Mouse (Mus musculus) liver, embryonic 14.5 days (tissue): ENCODE data around the gene Bdp1. TPM values are rescaled to one million over a fixed set of nuclear protein-coding genes. Genes with fewer than 3 reads are reported as not detected.

ENCODE experiments used
- ATAC-seq: fragments of 200-750 bp; cut with Nextera tagmentation; 2 replicates; pipeline ENCODE4 v1.8.0; 2017; ENCODE audit warnings: moderate number of reproducible peaks, mild to moderate bottlenecking, moderate library complexity; ENCODE audit not compliant: insufficient read depth
- DNase-seq, 3 experiments: peaks; one replicate each; pipeline ENCODE4 v3.0.0-alpha.2; 2012 to 2013; ENCODE audit warnings: low read depth in 3 of 3, low spot score in 3 of 3
- H3K27ac ChIP-seq: fragments of 300-500 bp; sonication (generic); 2 replicates; pipeline ENCODE4 v1.5.1; 2014; ENCODE audit warnings: moderate library complexity, mild to moderate bottlenecking, control low read depth, inconsistent platforms
- H3K27me3 ChIP-seq: fragments of 300-500 bp; sonication (generic); 2 replicates; pipeline ENCODE4 v1.6.1; 2014; ENCODE audit warnings: mild to moderate bottlenecking, low read length, moderate library complexity; ENCODE audit not compliant: control insufficient read depth, insufficient read depth
- H3K36me3 ChIP-seq: fragments of 300-500 bp; sonication (generic); replicated peaks from 2 replicates; pipeline ENCODE4 v1.6.1; 2014; ENCODE audit warnings: low read depth; ENCODE audit not compliant: control insufficient read depth, insufficient read depth
- H3K4me1 ChIP-seq, 2 experiments: fragments of 200-500 bp in 1 of 2; fragments of 300-500 bp in 1 of 2; sonication (generic) in 1 of 2; replicated peaks; 2 replicates each; pipeline ENCODE4 v1.6.1; 2012 to 2014; ENCODE audit warnings: antibody characterized with exemption in 1 of 2, inconsistent platforms in 1 of 2, low read length in 1 of 2; ENCODE audit not compliant: control insufficient read depth in 2 of 2, insufficient read depth in 2 of 2
- H3K4me2 ChIP-seq: fragments of 300-500 bp; sonication (generic); 2 replicates; pipeline ENCODE4 v1.6.1; 2014; ENCODE audit warnings: low read depth, mild to moderate bottlenecking, control low read depth, moderate library complexity
- H3K4me3 ChIP-seq, 2 experiments: fragments of 200-500 bp in 1 of 2; fragments of 300-500 bp in 1 of 2; sonication (generic) in 1 of 2; 2 replicates each; pipeline ENCODE4 v1.5.1; 2012 to 2014; ENCODE audit warnings: low read depth in 2 of 2, low read length in 2 of 2, mild to moderate bottlenecking in 2 of 2, control low read depth in 1 of 2, inconsistent platforms in 1 of 2, moderate library complexity in 1 of 2; ENCODE audit not compliant: insufficient read depth in 1 of 2
- H3K9ac ChIP-seq: fragments of 300-500 bp; sonication (generic); replicated peaks from 2 replicates; pipeline ENCODE4 v1.6.1; 2014; ENCODE audit warnings: mild to moderate bottlenecking, control low read depth, moderate library complexity
- H3K9me3 ChIP-seq: fragments of 300-500 bp; sonication (generic); 2 replicates; pipeline ENCODE4 v1.6.1; 2016; ENCODE audit warnings: low read length, mixed read lengths; ENCODE audit not compliant: control insufficient read depth
- CTCF ChIP-seq: IDR thresholded peaks from 2 replicates; pipeline ENCODE4 v1.5.1; 2016; ENCODE audit warnings: antibody characterized with exemption, low read depth, control low read depth
- EP300 ChIP-seq: IDR thresholded peaks from 2 replicates; pipeline ENCODE4 v1.6.1; 2016; ENCODE audit warnings: antibody characterized with exemption, low read depth
- WGBS: fragments of 180-500 bp; shearing (Covaris S2); extraction: QIAGEN DNeasy Blood & Tissue Kit; methylation state at CpG from one replicate; pipeline ENCODE4 v1.1.7; 2014; ENCODE audit not compliant: insufficient replicate concordance; 5-methylcytosine and 5-hydroxymethylcytosine counted together
- polyA plus RNA-seq, 2 experiments: library from polyadenylated mRNA; depleted of rRNA in 1 of 2; stranded (reverse) in 1 of 2; unstranded in 1 of 2; fragments of >200 nt; fragmentation: Nextera tagmentation in 1 of 2; extraction: Ambion mirVana in 1 of 2; gene quantifications; 2 replicates each; pipeline versions ENCODE4 v1.2.1 to v1.2.3; 2012 to 2014

Bdp1 gene
- polyA plus RNA-seq, 2 experiments = 5.4 to 7.8 TPM

- ATAC-seq = no peak
- Histone ChIP-seq H3K9me3 (no peaks in the 10 kb centered on the region), H3K4me2 (no peak overlapping the region), H3K27ac (no peak overlapping the region), H3K4me3 (no peak overlapping the region), H3K9ac (no peak overlapping the region), H3K4me1 (no peaks in the 10 kb centered on the region), H3K27me3 (no peaks in the 10 kb centered on the region), H3K36me3 (no peaks in the 10 kb centered on the region; the same call in 1 of the 2 replicates)
- no peak for DNase-seq
- TF ChIP-seq CTCF (no peak), EP300 (no peak)
- 49% methylated on average over 2 of the region's 2 CpGs for WGBS
Measured at GRCm38 (mm10) chr13:99979406-99979805, 124.5 kb downstream of the Bdp1 start.

GRCm38 (mm10) chr13:99970089-99970488, 133.8 kb downstream of the Bdp1 start:
- WGBS = 88% methylated on average over 5 of the region's 5 CpGs
- ATAC-seq = no peak
- no peak for TF ChIP-seq CTCF
- no peak for TF ChIP-seq EP300

More at GRCm38 (mm10) chr13:99970089-99970488, 133.8 kb downstream of the Bdp1 start:
- Histone ChIP-seq H3K9me3 (no peaks in the 10 kb centered on the region), H3K4me1 (no peaks in the 10 kb centered on the region), H3K27ac (no peak overlapping the region), H3K27me3 (no peaks in the 10 kb centered on the region), H3K9ac (no peak overlapping the region), H3K4me2 (no peak overlapping the region), H3K36me3 (no peaks in the 10 kb centered on the region), H3K4me3 (no peak overlapping the region)
- DNase-seq = no peak

Other genes starting within 250 kb of the Bdp1 start
- not detected in 2 replicates for gene Cartpt, start 203.0 kb downstream of the Bdp1 start, polyA plus RNA-seq (2012; rRNA removed)
- not detected in 2 replicates for gene Cartpt, start 203.0 kb downstream of the Bdp1 start, polyA plus RNA-seq (2014; fragmentation: Nextera tagmentation; extraction: Ambion mirVana)
- 5.4 and 6.9 TPM in 2 replicates for gene Mccc2, start 88.4 kb downstream of the Bdp1 start, polyA plus RNA-seq (2012; rRNA removed)
- 14.7 and 17.6 TPM in 2 replicates for gene Mccc2, start 88.4 kb downstream of the Bdp1 start, polyA plus RNA-seq (2014; fragmentation: Nextera tagmentation; extraction: Ambion mirVana)
- 4.3 and 8.9 TPM in 2 replicates for gene Serf1, start 3.9 kb upstream of the Bdp1 start, polyA plus RNA-seq (2012; rRNA removed)
- gene Serf1, start 3.9 kb upstream of the Bdp1 start, polyA plus RNA-seq (2014; fragmentation: Nextera tagmentation; extraction: Ambion mirVana) = 20.2 and 21.7 TPM in 2 replicates
- gene Smn1, start 20.8 kb upstream of the Bdp1 start, polyA plus RNA-seq (2012; rRNA removed) = 17.4 and 26.2 TPM in 2 replicates
- gene Smn1, start 20.8 kb upstream of the Bdp1 start, polyA plus RNA-seq (2014; fragmentation: Nextera tagmentation; extraction: Ambion mirVana) = 22.8 and 23.5 TPM in 2 replicates
- 1.2 and 1.9 TPM in 2 replicates for gene Naip2, start 98.0 kb upstream of the Bdp1 start, polyA plus RNA-seq (2012; rRNA removed)
- gene Naip2, start 98.0 kb upstream of the Bdp1 start, polyA plus RNA-seq (2014; fragmentation: Nextera tagmentation; extraction: Ambion mirVana) = 2.0 and 2.6 TPM in 2 replicates
- gene Naip5, start 142.3 kb upstream of the Bdp1 start, polyA plus RNA-seq (2012; rRNA removed) = 0.69 and 0.95 TPM in 2 replicates
- 0.34 and 0.48 TPM in 2 replicates for gene Naip5, start 142.3 kb upstream of the Bdp1 start, polyA plus RNA-seq (2014; fragmentation: Nextera tagmentation; extraction: Ambion mirVana)
- gene Naip6, start 213.6 kb upstream of the Bdp1 start, polyA plus RNA-seq (2012; rRNA removed) = 0.76 and 0.77 TPM in 2 replicates
- 0.28 and 0.44 TPM in 2 replicates for gene Naip6, start 213.6 kb upstream of the Bdp1 start, polyA plus RNA-seq (2014; fragmentation: Nextera tagmentation; extraction: Ambion mirVana)